Mouse (Mus musculus) liver, adult 2 months (tissue): ENCODE results near the gene Armc7.

Experiments used
- CTCF ChIP-seq: fragments of 200-500 bp; IDR thresholded peaks from 2 replicates; pipeline ENCODE4 v1.5.1; 2011; ENCODE audit warnings: low read depth, low read length, control low read depth
- POLR2A ChIP-seq: fragments of 200-500 bp; IDR thresholded peaks from 2 replicates; pipeline ENCODE4 v1.6.1; 2011; ENCODE audit warnings: low read length, control low read depth; ENCODE audit not compliant: insufficient read depth; ENCODE audit errors: extremely low read depth

DNA sequence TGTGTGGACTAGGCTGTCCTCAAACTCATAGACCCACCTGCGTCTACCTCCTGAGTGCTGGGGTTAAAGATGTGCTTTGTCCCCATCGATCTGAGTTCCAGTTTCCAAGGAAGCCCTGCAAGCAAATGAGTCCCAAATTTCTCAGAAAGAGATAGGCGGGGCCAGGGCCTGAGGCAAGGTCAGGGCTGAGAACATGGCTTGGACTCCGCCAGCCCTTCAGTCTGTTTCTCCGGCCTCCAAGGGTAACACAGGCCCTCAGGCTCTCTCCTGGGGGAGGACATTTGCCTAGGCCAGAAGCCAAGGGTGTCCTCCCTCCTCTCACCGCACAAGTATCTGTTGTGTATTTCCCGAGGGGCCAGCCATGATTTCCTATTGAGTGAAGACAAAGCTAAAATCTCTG lies 3.3 kb upstream of the Armc7 start:
- TF ChIP-seq CTCF (no peak), POLR2A (no peak)
